Mouse (Mus musculus): ENCODE measurements around the gene Ctf2. TPM values are rescaled to one million over a fixed set of nuclear protein-coding genes. Genes with fewer than 3 reads are reported as not detected.
A peak's percentile ranks its signal among the peaks of the same experiment; 100 is the strongest.

Gene Ctf2
- polyA plus RNA-seq, 2 experiments: 0.03 to 0.34 TPM

GRCm38 (mm10) chr7:127678811-127679210 is 53.2 kb downstream of the Ctf2 start:
- no peak for TF ChIP-seq POLR2A (IDR thresholded peaks at IDR 0.05; ENCODE audit: borderline replicate concordance, extremely low read depth, insufficient read depth, insufficient read length)
- H3K9me3 ChIP-seq (ENCODE audit: control insufficient read depth, low read length): no peaks in the 10 kb centered on the region
- H3K27me3 ChIP-seq (ENCODE audit: control insufficient read depth, insufficient read depth, low read length): no peaks in the 10 kb centered on the region
- no peak overlapping the region for H3K4me2 ChIP-seq (replicated peaks; ENCODE audit: low read depth, low read length, severe bottlenecking)
- WGBS: 77% methylated on average over 2 of the region's 2 CpGs
- no peak overlapping the region for H3K4me3 ChIP-seq (replicated peaks; ENCODE audit: low read length)
- H3K4me1 ChIP-seq (ENCODE audit: control insufficient read depth, insufficient read depth, low read length): no peaks in the 10 kb centered on the region
- DNase-seq (ENCODE audit: low spot score) (no peak), ATAC-seq (ENCODE audit: low FRiP score, low read depth) (no peak)
- H3K9ac ChIP-seq (ENCODE audit: low read depth, low read length, severe bottlenecking): no peak overlapping the region
- no peak overlapping the region for H3K27ac ChIP-seq (replicated peaks; ENCODE audit: low read depth, low read length)
- peaks cover 9% of the 10 kb centered on the region; the same call in 1 of the 2 replicates for H3K36me3 ChIP-seq (ENCODE audit: control insufficient read depth, insufficient read depth, low read length)

- no peak overlapping the region for H3K27ac ChIP-seq (replicated peaks; ENCODE audit: low read depth, low read length)
- no peaks in the 10 kb centered on the region for H3K4me1 ChIP-seq (ENCODE audit: control insufficient read depth, insufficient read depth, low read length)
- H3K9me3 ChIP-seq (ENCODE audit: control insufficient read depth, low read length): no peaks in the 10 kb centered on the region
- no peak for TF ChIP-seq POLR2A (IDR thresholded peaks at IDR 0.05; ENCODE audit: borderline replicate concordance, extremely low read depth, insufficient read depth, insufficient read length)
- DNase-seq (ENCODE audit: low spot score) (no peak), ATAC-seq (ENCODE audit: low FRiP score, low read depth) (no peak)
- WGBS: 82% methylated on average over 4 of the region's 4 CpGs
- H3K4me3 ChIP-seq (replicated peaks; ENCODE audit: low read length): no peak overlapping the region
- no peak overlapping the region for H3K9ac ChIP-seq (ENCODE audit: low read depth, low read length, severe bottlenecking)
- peaks cover 9% of the 10 kb centered on the region; the same call in 1 of the 2 replicates for H3K36me3 ChIP-seq (ENCODE audit: control insufficient read depth, insufficient read depth, low read length)
- no peaks in the 10 kb centered on the region for H3K27me3 ChIP-seq (ENCODE audit: control insufficient read depth, insufficient read depth, low read length)
- H3K4me2 ChIP-seq (replicated peaks; ENCODE audit: low read depth, low read length, severe bottlenecking): no peak overlapping the region
These were observed 54.4 kb downstream of the Ctf2 start for GRCm38 (mm10) chr7:127677609-127678008.

GRCm38 (mm10) chr7:127677077-127677476 is 54.9 kb downstream of the Ctf2 start:
- H3K4me2 ChIP-seq (replicated peaks; ENCODE audit: low read depth, low read length, severe bottlenecking): no peak overlapping the region
- peaks cover 4% of the 10 kb centered on the region; the same call in 1 of the 2 replicates for H3K36me3 ChIP-seq (ENCODE audit: control insufficient read depth, insufficient read depth, low read length)
- TF ChIP-seq POLR2A (IDR thresholded peaks at IDR 0.05; ENCODE audit: borderline replicate concordance, extremely low read depth, insufficient read depth, insufficient read length): no peak
- H3K27me3 ChIP-seq (ENCODE audit: control insufficient read depth, insufficient read depth, low read length): no peaks in the 10 kb centered on the region
- WGBS: 72% methylated on average over 6 of the region's 6 CpGs
- DNase-seq (ENCODE audit: low spot score) (no peak), ATAC-seq (ENCODE audit: low FRiP score, low read depth) (no peak)
- H3K4me1 ChIP-seq (ENCODE audit: control insufficient read depth, insufficient read depth, low read length): no peaks in the 10 kb centered on the region
- H3K9me3 ChIP-seq (ENCODE audit: control insufficient read depth, low read length): no peaks in the 10 kb centered on the region
- H3K9ac ChIP-seq (ENCODE audit: low read depth, low read length, severe bottlenecking): no peak overlapping the region
- H3K27ac ChIP-seq (replicated peaks; ENCODE audit: low read depth, low read length): no peak overlapping the region
- H3K4me3 ChIP-seq (replicated peaks; ENCODE audit: low read length): no peak overlapping the region

- peak; percentile 62 for ATAC-seq (ENCODE audit: low FRiP score, low read depth)
- DNase-seq (ENCODE audit: low spot score): no peak
- Histone ChIP-seq H3K4me1 (ENCODE audit: control insufficient read depth, insufficient read depth, low read length) (no peaks in the 10 kb centered on the region), H3K4me2 (replicated peaks; ENCODE audit: low read depth, low read length, severe bottlenecking) (no peak overlapping the region), H3K27ac (replicated peaks; ENCODE audit: low read depth, low read length) (no peak overlapping the region), H3K9ac (ENCODE audit: low read depth, low read length, severe bottlenecking) (no peak overlapping the region), H3K9me3 (ENCODE audit: control insufficient read depth, low read length) (no peaks in the 10 kb centered on the region), H3K36me3 (ENCODE audit: control insufficient read depth, insufficient read depth, low read length) (peaks cover 4% of the 10 kb centered on the region; the same call in 1 of the 2 replicates), H3K4me3 (replicated peaks; ENCODE audit: low read length) (no peak overlapping the region), H3K27me3 (ENCODE audit: control insufficient read depth, insufficient read depth, low read length) (no peaks in the 10 kb centered on the region)
- TF ChIP-seq POLR2A (IDR thresholded peaks at IDR 0.05; ENCODE audit: borderline replicate concordance, extremely low read depth, insufficient read depth, insufficient read length): no peak
- 75% methylated on average over 9 of the region's 9 CpGs for WGBS
These were observed 56.6 kb downstream of the Ctf2 start for GRCm38 (mm10) chr7:127675391-127675811.

GRCm38 (mm10) chr7:127674977-127675376 is 57.0 kb downstream of the Ctf2 start:
- ATAC-seq (ENCODE audit: low FRiP score, low read depth) (peak; percentile 83), DNase-seq (ENCODE audit: low spot score) (peak; percentile 94)
- H3K4me1 ChIP-seq (ENCODE audit: control insufficient read depth, insufficient read depth, low read length): no peaks in the 10 kb centered on the region
- H3K9me3 ChIP-seq (ENCODE audit: control insufficient read depth, low read length): no peaks in the 10 kb centered on the region
- H3K27ac ChIP-seq (replicated peaks; ENCODE audit: low read depth, low read length): no peak overlapping the region
- H3K9ac ChIP-seq (ENCODE audit: low read depth, low read length, severe bottlenecking): no peak overlapping the region
- no peak overlapping the region for H3K4me3 ChIP-seq (replicated peaks; ENCODE audit: low read length)
- peaks cover 4% of the 10 kb centered on the region; the same call in 1 of the 2 replicates for H3K36me3 ChIP-seq (ENCODE audit: control insufficient read depth, insufficient read depth, low read length)
- no peak; the same call in 1 of the 2 replicates for TF ChIP-seq POLR2A (IDR thresholded peaks at IDR 0.05; ENCODE audit: borderline replicate concordance, extremely low read depth, insufficient read depth, insufficient read length)
- WGBS: 3% methylated on average over 5 of the region's 5 CpGs
- no peaks in the 10 kb centered on the region for H3K27me3 ChIP-seq (ENCODE audit: control insufficient read depth, insufficient read depth, low read length)
- no peak overlapping the region for H3K4me2 ChIP-seq (replicated peaks; ENCODE audit: low read depth, low read length, severe bottlenecking)

GRCm38 (mm10) chr7:127672776-127673175 is 59.2 kb downstream of the Ctf2 start:
- Histone ChIP-seq H3K9ac (ENCODE audit: low read depth, low read length, severe bottlenecking) (no peak overlapping the region), H3K4me1 (ENCODE audit: control insufficient read depth, insufficient read depth, low read length) (no peaks in the 10 kb centered on the region), H3K27me3 (ENCODE audit: control insufficient read depth, insufficient read depth, low read length) (no peaks in the 10 kb centered on the region), H3K27ac (replicated peaks; ENCODE audit: low read depth, low read length) (no peak overlapping the region), H3K4me2 (replicated peaks; ENCODE audit: low read depth, low read length, severe bottlenecking) (no peak overlapping the region), H3K4me3 (replicated peaks; ENCODE audit: low read length) (no peak overlapping the region), H3K36me3 (ENCODE audit: control insufficient read depth, insufficient read depth, low read length) (peaks cover 8% of the 10 kb centered on the region; the same call in 1 of the 2 replicates), H3K9me3 (ENCODE audit: control insufficient read depth, low read length) (no peaks in the 10 kb centered on the region)
- no peak for TF ChIP-seq POLR2A (IDR thresholded peaks at IDR 0.05; ENCODE audit: borderline replicate concordance, extremely low read depth, insufficient read depth, insufficient read length)
- no peak for DNase-seq (ENCODE audit: low spot score)
- ATAC-seq (ENCODE audit: low FRiP score, low read depth): no peak
- 69% methylated on average over 4 of the region's 4 CpGs for WGBS
